Mouse (Mus musculus) thymus, adult 2 months (tissue): ENCODE measurements around the gene Incenp.

Source experiments
- CTCF ChIP-seq: fragments of 200-500 bp; IDR thresholded peaks from 2 replicates; pipeline ENCODE4 v1.5.1; 2012; ENCODE audit warnings: mild to moderate bottlenecking, control low read depth, low read length, moderate library complexity, borderline replicate concordance; ENCODE audit not compliant: control insufficient read depth, poor library complexity, insufficient read depth; ENCODE audit errors: extremely low read depth
- POLR2A ChIP-seq: fragments of 200-500 bp; IDR thresholded peaks from 2 replicates; pipeline ENCODE4 v1.6.1; 2012; ENCODE audit warnings: mild to moderate bottlenecking, low read length, control low read depth, moderate library complexity; ENCODE audit not compliant: control insufficient read depth, poor library complexity, insufficient read depth; ENCODE audit errors: extremely low read depth

DNA sequence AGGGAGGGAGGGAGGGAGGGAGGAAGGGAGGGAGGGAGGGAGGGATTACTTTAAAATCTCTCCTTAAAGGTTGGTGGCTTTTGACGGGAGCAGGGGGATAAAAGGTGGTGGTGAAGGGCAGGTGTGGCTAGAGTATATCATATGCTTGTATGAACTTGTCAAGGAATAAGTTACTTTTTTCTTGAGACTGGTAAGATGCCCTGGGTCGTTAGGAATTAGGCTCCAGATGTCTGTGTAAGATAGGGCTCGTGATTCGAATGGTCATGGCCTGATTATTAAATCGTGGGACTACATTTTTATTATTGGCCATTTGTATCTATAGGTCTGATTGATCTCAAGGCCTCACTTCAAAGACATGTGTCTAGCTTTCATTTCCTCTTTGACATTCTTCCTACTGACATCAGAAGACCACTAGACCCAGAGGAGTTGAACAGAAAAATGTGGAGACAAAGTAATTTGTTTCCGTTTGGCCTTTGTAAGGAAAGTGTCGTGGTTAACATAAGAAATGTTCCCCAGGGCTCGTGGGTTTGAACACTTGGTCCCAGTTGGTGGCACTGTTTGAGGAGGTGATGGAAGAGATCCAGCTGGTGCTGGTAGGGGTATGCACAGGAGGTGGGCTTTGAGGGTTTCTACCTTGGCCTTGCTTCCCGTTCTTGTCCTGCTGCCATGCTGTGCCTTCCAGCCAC, 19.0 kb upstream of the Incenp start:
- TF ChIP-seq POLR2A (no peak), CTCF (no peak)
